Mouse (Mus musculus) CH12.LX (cell line): ENCODE measurements around the gene Zfp874a. TPM values are rescaled to one million over a fixed set of nuclear protein-coding genes. Genes with fewer than 3 reads are reported as not detected.

Experiments
- DNase-seq: peaks from one replicate; pipeline ENCODE4 v3.0.0-alpha.2; 2013; ENCODE audit errors: extremely low read depth
- H3K27ac ChIP-seq: 2 replicates; pipeline ENCODE4 v1.5.1; 2012; ENCODE audit warnings: low read depth, mild to moderate bottlenecking, control low read depth, moderate library complexity; ENCODE audit not compliant: insufficient read depth
- H3K27me3 ChIP-seq: replicated peaks from 2 replicates; pipeline ENCODE3; 2012; ENCODE audit warnings: inconsistent platforms
- H3K36me3 ChIP-seq, 2 experiments: replicated peaks in 1 of 2; 2 replicates each; pipeline versions ENCODE3 to v1.6.1; 2012; ENCODE audit warnings: inconsistent platforms in 1 of 2, low read length in 1 of 2, mild to moderate bottlenecking in 1 of 2, mixed read lengths in 1 of 2, moderate library complexity in 1 of 2; ENCODE audit not compliant: control insufficient read depth in 1 of 2, insufficient read depth in 1 of 2
- H3K4me1 ChIP-seq, 2 experiments: 2 replicates each; pipeline ENCODE4 v1.6.1; 2012; ENCODE audit warnings: inconsistent platforms in 1 of 2, moderate library complexity in 1 of 2; ENCODE audit not compliant: insufficient read depth in 2 of 2, control insufficient read depth in 1 of 2
- H3K4me2 ChIP-seq: 2 replicates; pipeline ENCODE4 v1.6.1; 2012; ENCODE audit warnings: low read depth, mild to moderate bottlenecking, control low read depth; ENCODE audit not compliant: poor library complexity, insufficient read depth, severe bottlenecking
- H3K4me3 ChIP-seq, 3 experiments: fragments of 150-350 bp in 1 of 3; sonication (generic) in 1 of 3; replicated peaks in 1 of 3; 2 replicates each; pipeline versions ENCODE3 to v1.5.1; 2011 to 2012; ENCODE audit warnings: low read depth in 2 of 3, low read length in 2 of 3, mild to moderate bottlenecking in 2 of 3, moderate library complexity in 2 of 3, control low read depth in 1 of 3, improper control_type of control experiment in 1 of 3, inconsistent platforms in 1 of 3, mixed read lengths in 1 of 3; ENCODE audit not compliant: poor library complexity in 1 of 3
- H3K79me2 ChIP-seq: replicated peaks from 2 replicates; pipeline ENCODE4 v1.6.1; 2012; ENCODE audit warnings: mild to moderate bottlenecking, moderate library complexity; ENCODE audit not compliant: control insufficient read depth, poor library complexity, insufficient read depth, severe bottlenecking; ENCODE audit errors: extremely low read depth
- H3K9ac ChIP-seq: 2 replicates; pipeline ENCODE4 v1.6.1; 2012; ENCODE audit warnings: low read depth, mild to moderate bottlenecking, control low read depth, moderate library complexity; ENCODE audit not compliant: insufficient read depth
- H3K9me3 ChIP-seq: replicated peaks from 2 replicates; pipeline ENCODE3; 2012; ENCODE audit warnings: low read length, inconsistent platforms, mixed read lengths
- BHLHE40 ChIP-seq: IDR thresholded peaks from 2 replicates; pipeline ENCODE4 v1.6.1; 2011; ENCODE audit warnings: mild to moderate bottlenecking, low read depth, low read length, improper control_type of control experiment
- CHD1 ChIP-seq: IDR thresholded peaks from 2 replicates; pipeline ENCODE4 v1.6.1; 2012; ENCODE audit warnings: low read depth, low read length, improper control_type of control experiment, inconsistent platforms
- CHD2 ChIP-seq: IDR thresholded peaks from 2 replicates; pipeline ENCODE4 v1.6.1; 2011; ENCODE audit warnings: low read length, improper control_type of control experiment
- E2F4 ChIP-seq: IDR thresholded peaks from 2 replicates; pipeline ENCODE4 v1.6.1; 2011; ENCODE audit warnings: low read depth, low read length, improper control_type of control experiment; ENCODE audit not compliant: insufficient replicate concordance
- EP300 ChIP-seq: IDR thresholded peaks from 2 replicates; pipeline ENCODE4 v1.6.1; 2011; ENCODE audit warnings: low read length, improper control_type of control experiment
- ETS1 ChIP-seq: conservative IDR thresholded peaks from 2 replicates; pipeline ENCODE4 v1.6.1; 2012; ENCODE audit warnings: low read depth, mild to moderate bottlenecking, inconsistent platforms, low read length, improper control_type of control experiment, moderate library complexity
- GABPA ChIP-seq: IDR thresholded peaks from 2 replicates; pipeline ENCODE4 v1.6.1; 2012; ENCODE audit warnings: low read depth, low read length, improper control_type of control experiment, inconsistent platforms; ENCODE audit not compliant: insufficient replicate concordance
- HCFC1 ChIP-seq: IDR thresholded peaks from 2 replicates; pipeline ENCODE4 v1.6.1; 2012; ENCODE audit warnings: low read depth, mild to moderate bottlenecking, inconsistent platforms, low read length, improper control_type of control experiment
- MAFK ChIP-seq: IDR thresholded peaks from 2 replicates; pipeline ENCODE4 v1.6.1; 2011; ENCODE audit warnings: low read length, improper control_type of control experiment; ENCODE audit not compliant: insufficient replicate concordance
- MAX ChIP-seq: IDR thresholded peaks from 2 replicates; pipeline ENCODE4 v1.6.1; 2011; ENCODE audit warnings: low read length, improper control_type of control experiment
- MEF2A ChIP-seq: IDR thresholded peaks from 2 replicates; pipeline ENCODE4 v1.6.1; 2014; ENCODE audit warnings: low read depth, mild to moderate bottlenecking, inconsistent platforms, low read length, improper control_type of control experiment, borderline replicate concordance
- MYC ChIP-seq: IDR thresholded peaks from 2 replicates; pipeline ENCODE4 v1.6.1; 2011; ENCODE audit warnings: low read depth, mild to moderate bottlenecking, improper control_type of control experiment, low read length
- PAX5 ChIP-seq: IDR thresholded peaks from 2 replicates; pipeline ENCODE4 v1.6.1; 2012; ENCODE audit warnings: low read length, inconsistent platforms, mixed read lengths
- SIN3A ChIP-seq: IDR thresholded peaks from 2 replicates; pipeline ENCODE4 v1.6.1; 2012; ENCODE audit warnings: low read length, improper control_type of control experiment, inconsistent platforms
- SMC3 ChIP-seq: IDR thresholded peaks from 2 replicates; pipeline ENCODE4 v1.6.1; 2011; ENCODE audit warnings: low read depth, low read length, improper control_type of control experiment
- TBP ChIP-seq: conservative IDR thresholded peaks from 2 replicates; pipeline ENCODE4 v1.6.1; 2011; ENCODE audit warnings: low read depth, low read length, improper control_type of control experiment
- TCF12 ChIP-seq: IDR thresholded peaks from 2 replicates; pipeline ENCODE4 v1.6.1; 2014; ENCODE audit warnings: low read depth, mild to moderate bottlenecking, inconsistent platforms, low read length, improper control_type of control experiment
- UBTF ChIP-seq: IDR thresholded peaks from 2 replicates; pipeline ENCODE4 v1.6.1; 2012; ENCODE audit warnings: low read depth, mild to moderate bottlenecking, inconsistent platforms, low read length, improper control_type of control experiment, moderate library complexity
- USF1 ChIP-seq: IDR thresholded peaks from 2 replicates; pipeline ENCODE4 v1.6.1; 2014; ENCODE audit warnings: low read depth, mild to moderate bottlenecking, inconsistent platforms, low read length, improper control_type of control experiment
- ZMIZ1 ChIP-seq: IDR thresholded peaks from 2 replicates; pipeline ENCODE4 v1.6.1; 2012; ENCODE audit warnings: low read depth, mild to moderate bottlenecking, inconsistent platforms, low read length, improper control_type of control experiment
- dilution Hi-C: fragments of 300-500 bp; cut with MboI; formaldehyde crosslinking; loops from 2 replicates; pipeline ENCODE4 v1.14.3; 2020; ENCODE audit warnings: low sequenced_read_pairs; ENCODE audit not compliant: extremely low pct_unique_long_range_greater_than_20kb, extremely low pct_ligation_motif_present
- in situ Hi-C: fragments of 300-500 bp; cut with MboI; formaldehyde crosslinking; loops from 3 replicates; pipeline ENCODE4 v1.14.3; 2019; ENCODE audit warnings: low sequenced_read_pairs, low pct_ligation_motif_present, low pct_unique_long_range_greater_than_20kb, mixed read lengths
- polyA plus RNA-seq: library from polyadenylated mRNA; unstranded; fragments of >175 nt; gene quantifications from 2 replicates; pipeline ENCODE4 v1.2.1, GENCODE M21; 2012; ENCODE audit warnings: low read depth; ENCODE audit not compliant: insufficient read length
- total RNA-seq, 2 experiments: library from RNA; depleted of rRNA; stranded (reverse); fragments of 300-350 nt in 1 of 2; fragments of >200 nt in 1 of 2; gene quantifications; 2 replicates each; pipeline ENCODE4 v1.2.3; 2012 to 2014

Gene Zfp874a
- total and polyA plus RNA-seq, 3 experiments, result 6.5 to 16.8 (median 7.6) TPM

DNA sequence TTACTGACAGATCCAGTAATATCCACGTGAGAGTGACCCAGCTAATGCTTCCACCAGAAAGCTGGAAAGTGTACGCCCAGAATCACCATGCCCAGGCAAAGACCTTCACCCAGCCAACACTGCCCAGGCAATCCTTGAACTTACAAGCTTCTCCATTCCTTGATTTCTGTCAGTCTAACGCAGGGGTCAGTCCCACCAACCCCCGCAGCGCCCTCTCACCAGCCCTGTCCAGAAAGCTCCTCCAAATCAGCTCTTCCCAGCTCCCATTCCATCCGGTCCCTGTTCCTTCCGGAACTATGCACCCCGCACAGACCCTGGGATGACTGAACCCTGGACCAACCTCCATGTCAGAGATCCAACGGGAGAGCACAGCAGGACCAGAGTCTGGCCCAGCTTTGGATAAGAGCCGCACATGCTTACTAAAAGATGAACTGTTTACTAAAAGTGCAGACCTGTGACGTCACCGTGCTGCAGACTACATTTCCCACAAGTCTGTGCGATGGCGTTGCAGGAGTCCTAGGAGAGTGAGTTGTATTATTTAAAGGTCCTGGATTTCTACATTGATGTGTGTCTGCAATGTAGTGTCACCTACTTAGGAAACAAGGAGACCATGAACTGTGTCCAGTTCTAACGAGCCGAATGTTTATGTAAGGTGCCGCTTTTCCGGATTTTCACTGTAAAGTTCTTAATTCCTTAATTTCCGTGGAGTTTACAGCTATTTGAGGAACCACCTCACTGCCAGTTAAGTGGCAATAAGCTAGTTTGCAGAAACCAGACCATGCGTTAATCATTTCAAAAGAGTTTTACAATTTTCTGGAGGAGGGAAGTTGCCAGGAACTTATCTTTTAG, at the start of gene Zfp874a (continued):
- TF ChIP-seq SIN3A, result peak; percentile 97

- H3K4me2 ChIP-seq, result no peak overlapping the region
- no peaks in the 10 kb centered on the region for H3K27me3 ChIP-seq
- peaks cover 3 to 13% of the 10 kb centered on the region in 2 experiments; a peak in 2 of 4 replicates for H3K4me1 ChIP-seq
- in situ Hi-C loops (no loop called here), dilution Hi-C loops (no loop called here)
- no peak for TF ChIP-seq USF1
- TF ChIP-seq EP300, result no peak
- no peak for TF ChIP-seq BHLHE40
- no peak for TF ChIP-seq TCF12
- TF ChIP-seq MAFK, result no peak
- TF ChIP-seq ETS1, result no peak
- TF ChIP-seq ZMIZ1, result no peak
- TF ChIP-seq TBP, result no peak
- no peak for TF ChIP-seq GABPA
- no peak for TF ChIP-seq CHD1
- no peak for TF ChIP-seq CHD2
- TF ChIP-seq UBTF, result no peak
- TF ChIP-seq MAX, result no peak
- TF ChIP-seq MEF2A, result no peak
- no peak for TF ChIP-seq PAX5
- no peak for TF ChIP-seq E2F4
- TF ChIP-seq MYC, result no peak
- no peak for TF ChIP-seq SMC3
- no peak for TF ChIP-seq HCFC1
- H3K9me3 ChIP-seq, result no peaks in the 10 kb centered on the region
- no peak overlapping the region for H3K27ac ChIP-seq
- H3K4me3 ChIP-seq, result no peak overlapping the region
- H3K79me2 ChIP-seq, result peaks cover 7% of the 10 kb centered on the region; the same call in 1 of the 2 replicates
- no peak overlapping the region for H3K9ac ChIP-seq
- DNase-seq, result no peak
- H3K36me3 ChIP-seq, result no peaks in the 10 kb centered on the region
These were observed 49.5 kb upstream of the Zfp874a start for GRCm38 (mm10) chr13:67500908-67501307.
